Mouse (Mus musculus) midbrain, embryonic 12.5 days (tissue): ENCODE data around the gene Stat5b. TPM values are rescaled to one million over a fixed set of nuclear protein-coding genes. Genes with fewer than 3 reads are reported as not detected.

Experiments used
- ATAC-seq: fragments of 200-750 bp; cut with Nextera tagmentation; 2 replicates; pipeline ENCODE4 v1.8.0; 2017; ENCODE audit warnings: low read depth, moderate TSS enrichment, moderate library complexity; ENCODE audit not compliant: low FRiP score
- H3K27ac ChIP-seq: fragments of 300-500 bp; sonication (generic); replicated peaks from 2 replicates; pipeline ENCODE4 v1.5.1; 2016; ENCODE audit warnings: mild to moderate bottlenecking
- H3K27me3 ChIP-seq: fragments of 300-500 bp; sonication (generic); 2 replicates; pipeline ENCODE4 v1.6.1; 2016; ENCODE audit warnings: mild to moderate bottlenecking
- H3K36me3 ChIP-seq: fragments of 300-500 bp; sonication (generic); 2 replicates; pipeline ENCODE4 v1.6.1; 2016
- H3K4me1 ChIP-seq: fragments of 300-500 bp; sonication (generic); 2 replicates; pipeline ENCODE4 v1.6.1; 2016
- H3K4me2 ChIP-seq: fragments of 300-500 bp; sonication (generic); replicated peaks from 2 replicates; pipeline ENCODE4 v1.6.1; 2016; ENCODE audit warnings: mild to moderate bottlenecking, moderate library complexity
- H3K4me3 ChIP-seq: fragments of 300-500 bp; sonication (generic); 2 replicates; pipeline ENCODE4 v1.5.1; 2016; ENCODE audit warnings: mild to moderate bottlenecking
- H3K9ac ChIP-seq: fragments of 300-500 bp; sonication (generic); replicated peaks from 2 replicates; pipeline ENCODE4 v1.6.1; 2016; ENCODE audit warnings: mild to moderate bottlenecking, moderate library complexity
- H3K9me3 ChIP-seq: fragments of 300-500 bp; sonication (generic); 2 replicates; pipeline ENCODE4 v1.6.1; 2016; ENCODE audit warnings: mild to moderate bottlenecking
- WGBS: fragments of 180-500 bp; shearing (Covaris S2); methylation state at CpG from one replicate; pipeline ENCODE4 v1.1.7; 2016; 5-methylcytosine and 5-hydroxymethylcytosine counted together
- polyA plus RNA-seq: library from polyadenylated mRNA; unstranded; fragments of >200 nt; fragmentation: Nextera tagmentation; extraction: Ambion mirVana; gene quantifications from 2 replicates; pipeline ENCODE4 v1.2.1, GENCODE M21; 2016

Stat5b gene
- polyA plus RNA-seq, 1 experiment from 2014 or later = 19.4 TPM

GRCm38 (mm10) chr11:100818359-100819012 lies 32.0 kb downstream of the Stat5b start:
- 93% methylated on average over 15 of the region's 15 CpGs for WGBS
- ATAC-seq = no peak
- H3K9ac ChIP-seq = no peak overlapping the region
- H3K4me3 ChIP-seq = no peak overlapping the region
- no peaks in the 10 kb centered on the region for H3K36me3 ChIP-seq
- H3K4me1 ChIP-seq = 0 out of 2 replicates have a peak, but pooled peaks cover 3% of the 10 kb centered on the region
- no peak overlapping the region for H3K4me2 ChIP-seq
- no peaks in the 10 kb centered on the region for H3K9me3 ChIP-seq
- H3K27me3 ChIP-seq = no peaks in the 10 kb centered on the region
- H3K27ac ChIP-seq = no peak overlapping the region

DNA sequence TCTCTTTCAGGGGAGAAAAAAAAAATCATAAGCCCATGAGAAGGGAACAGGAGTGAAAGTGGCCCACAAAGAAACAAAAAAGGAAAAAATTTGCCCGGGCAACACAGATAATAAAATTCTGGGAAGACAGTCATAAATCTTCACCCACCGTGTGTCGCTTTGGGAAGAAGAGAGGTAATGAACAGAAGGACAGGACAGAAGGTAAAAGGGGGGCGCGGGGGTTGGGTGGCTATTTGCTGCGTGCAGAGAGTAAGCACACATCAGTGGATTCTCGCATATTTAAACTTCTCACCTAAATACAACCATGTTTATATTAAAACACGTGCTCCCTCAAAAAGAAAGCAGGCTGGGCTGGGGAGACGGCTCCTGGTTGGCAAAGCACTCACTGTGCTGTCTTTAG lies 33.2 kb downstream of the Stat5b start:
- Histone ChIP-seq H3K4me3 (no peak overlapping the region), H3K36me3 (no peaks in the 10 kb centered on the region), H3K9ac (no peak overlapping the region), H3K4me1 (0 out of 2 replicates have a peak, but pooled peaks cover 3% of the 10 kb centered on the region), H3K27ac (no peak overlapping the region), H3K9me3 (no peaks in the 10 kb centered on the region), H3K27me3 (no peaks in the 10 kb centered on the region), H3K4me2 (no peak overlapping the region)
- ATAC-seq = no peak
- WGBS = 87% methylated on average over 9 of the region's 9 CpGs

- Histone ChIP-seq H3K4me3 (no peak overlapping the region), H3K9me3 (no peaks in the 10 kb centered on the region), H3K27ac (no peak overlapping the region), H3K27me3 (no peaks in the 10 kb centered on the region), H3K9ac (no peak overlapping the region), H3K4me2 (no peak overlapping the region), H3K36me3 (no peaks in the 10 kb centered on the region), H3K4me1 (0 out of 2 replicates have a peak, but pooled peaks cover 3% of the 10 kb centered on the region)
- 85% methylated on average over 4 of the region's 4 CpGs for WGBS
- ATAC-seq = no peak
Measured at GRCm38 (mm10) chr11:100816801-100817200, 33.7 kb downstream of the Stat5b start.

- no peak for ATAC-seq
- WGBS = 90% methylated on average over 3 of the region's 3 CpGs
- Histone ChIP-seq H3K4me1 (0 out of 2 replicates have a peak, but pooled peaks cover 3% of the 10 kb centered on the region), H3K36me3 (no peaks in the 10 kb centered on the region), H3K27ac (no peak overlapping the region), H3K9ac (no peak overlapping the region), H3K4me3 (no peak overlapping the region), H3K27me3 (no peaks in the 10 kb centered on the region), H3K9me3 (no peaks in the 10 kb centered on the region), H3K4me2 (no peak overlapping the region)
Measured at GRCm38 (mm10) chr11:100816342-100816741, 34.2 kb downstream of the Stat5b start.

DNA sequence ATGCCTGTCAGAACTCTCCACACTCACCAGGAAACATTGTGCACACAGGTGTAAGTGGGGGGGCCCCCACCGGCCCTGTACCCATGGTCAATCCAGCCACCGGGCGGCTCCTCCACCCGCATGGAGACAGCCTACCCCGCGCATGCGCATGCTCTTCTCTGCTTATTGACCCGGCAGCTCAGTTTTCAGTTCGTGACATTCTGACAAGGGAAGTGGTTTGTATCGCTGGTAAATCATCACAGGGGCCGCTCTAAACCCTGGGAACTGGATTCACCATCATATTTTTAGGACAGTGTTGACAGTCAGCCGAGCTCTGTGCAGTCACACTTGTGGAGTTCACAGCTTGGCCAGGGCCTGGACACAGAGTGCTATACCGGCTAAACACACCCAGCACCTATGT lies 36.0 kb downstream of the Stat5b start:
- WGBS = 74% methylated on average over 13 of the region's 13 CpGs
- no peak overlapping the region for H3K4me2 ChIP-seq
- no peak for ATAC-seq
- 0 out of 2 replicates have a peak, but pooled peaks cover 4% of the 10 kb centered on the region for H3K9me3 ChIP-seq
- H3K27me3 ChIP-seq = no peaks in the 10 kb centered on the region
- no peak overlapping the region for H3K9ac ChIP-seq
- H3K4me1 ChIP-seq = 0 out of 2 replicates have a peak, but pooled peaks cover 3% of the 10 kb centered on the region
- H3K4me3 ChIP-seq = no peak overlapping the region
- H3K36me3 ChIP-seq = no peaks in the 10 kb centered on the region
- H3K27ac ChIP-seq = no peak overlapping the region

- no peak for ATAC-seq
Measured at GRCm38 (mm10) chr11:100811132-100811531, 39.4 kb downstream of the Stat5b start.

DNA sequence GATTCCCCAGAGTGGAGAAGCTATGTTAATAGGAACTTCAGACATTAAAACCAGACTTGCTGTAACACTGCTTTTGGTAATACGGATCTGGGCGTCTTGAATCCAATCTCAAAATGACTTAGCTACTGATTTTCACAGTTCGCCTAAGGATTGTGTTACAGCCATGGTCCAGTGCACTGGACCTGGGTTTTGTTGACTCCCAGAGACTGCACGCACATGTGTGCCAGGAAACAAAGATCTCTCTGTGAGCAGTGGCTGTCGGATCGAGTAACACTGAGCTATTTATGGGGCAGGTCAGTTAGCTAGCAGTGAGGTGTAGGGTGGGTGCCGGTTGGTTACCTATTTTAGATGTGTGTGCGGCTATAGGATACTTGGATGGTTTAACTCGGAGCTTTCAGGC lies 40.0 kb downstream of the Stat5b start:
- no peak for ATAC-seq
- Histone ChIP-seq H3K36me3 (no peaks in the 10 kb centered on the region), H3K27ac (no peak overlapping the region), H3K27me3 (no peaks in the 10 kb centered on the region), H3K4me2 (no peak overlapping the region), H3K9me3 (0 out of 2 replicates have a peak, but pooled peaks cover 4% of the 10 kb centered on the region), H3K4me3 (no peak overlapping the region), H3K9ac (no peak overlapping the region), H3K4me1 (no peaks in the 10 kb centered on the region)
- WGBS = 89% methylated on average over 9 of the region's 9 CpGs

More at GRCm38 (mm10) chr11:100811132-100811531, 39.4 kb downstream of the Stat5b start:
- Histone ChIP-seq H3K27ac (no peak overlapping the region), H3K4me2 (no peak overlapping the region), H3K36me3 (no peaks in the 10 kb centered on the region), H3K9me3 (0 out of 2 replicates have a peak, but pooled peaks cover 4% of the 10 kb centered on the region), H3K9ac (no peak overlapping the region), H3K4me1 (no peaks in the 10 kb centered on the region), H3K27me3 (no peaks in the 10 kb centered on the region), H3K4me3 (no peak overlapping the region)
- WGBS = 92% methylated on average over 2 of the region's 2 CpGs

GRCm38 (mm10) chr11:100806380-100807305 lies 43.9 kb downstream of the Stat5b start:
- WGBS = 73% methylated on average over 20 of the region's 20 CpGs
- no peaks in the 10 kb centered on the region for H3K27me3 ChIP-seq
- ATAC-seq = no peak

GRCm38 (mm10) chr11:100805535-100805934 lies 45.0 kb downstream of the Stat5b start:
- H3K9me3 ChIP-seq = no peaks in the 10 kb centered on the region
- 86% methylated on average over 7 of the region's 7 CpGs for WGBS

More at GRCm38 (mm10) chr11:100806380-100807305, 43.9 kb downstream of the Stat5b start:
- Histone ChIP-seq H3K9me3 (0 out of 2 replicates have a peak, but pooled peaks cover 4% of the 10 kb centered on the region), H3K9ac (no peak overlapping the region), H3K4me2 (no peak overlapping the region), H3K36me3 (peaks cover 29% of the 10 kb centered on the region), H3K4me1 (no peaks in the 10 kb centered on the region), H3K27ac (no peak overlapping the region), H3K4me3 (no peak overlapping the region)

GRCm38 (mm10) chr11:100804409-100804808 lies 46.1 kb downstream of the Stat5b start:
- Histone ChIP-seq H3K9ac (no peak overlapping the region), H3K36me3 (peaks cover 39% of the 10 kb centered on the region), H3K27ac (no peak overlapping the region), H3K9me3 (no peaks in the 10 kb centered on the region), H3K27me3 (no peaks in the 10 kb centered on the region), H3K4me2 (no peak overlapping the region), H3K4me3 (no peak overlapping the region), H3K4me1 (no peaks in the 10 kb centered on the region)
- 95% methylated on average over 10 of the region's 10 CpGs for WGBS
- no peak for ATAC-seq

More at GRCm38 (mm10) chr11:100805535-100805934, 45.0 kb downstream of the Stat5b start:
- Histone ChIP-seq H3K4me2 (no peak overlapping the region), H3K27me3 (no peaks in the 10 kb centered on the region), H3K4me1 (no peaks in the 10 kb centered on the region), H3K4me3 (no peak overlapping the region), H3K9ac (no peak overlapping the region), H3K27ac (no peak overlapping the region), H3K36me3 (peaks cover 39% of the 10 kb centered on the region)
- ATAC-seq = no peak

DNA sequence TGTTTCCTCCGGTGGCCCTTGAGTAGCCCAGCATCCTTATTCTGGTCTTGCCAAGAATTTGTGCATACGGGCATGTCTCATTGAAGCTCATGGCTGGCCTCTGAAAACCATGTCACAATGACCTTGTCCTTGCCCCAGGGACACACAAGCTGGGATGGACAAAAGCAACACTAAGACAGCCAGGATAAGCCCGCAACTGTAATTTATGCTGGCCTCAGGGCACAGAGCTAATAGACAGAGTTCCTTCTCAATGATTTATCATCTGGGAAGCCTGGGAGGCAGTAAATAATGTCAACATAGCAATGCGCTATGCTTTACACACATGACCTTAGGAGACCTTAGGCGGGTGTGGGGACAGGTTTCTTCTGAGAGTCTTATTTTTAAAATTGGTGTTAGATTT lies 51.1 kb downstream of the Stat5b start:
- WGBS = 81% methylated on average over 5 of the region's 5 CpGs
- H3K4me2 ChIP-seq = no peak overlapping the region
- H3K9ac ChIP-seq = no peak overlapping the region
- no peak overlapping the region for H3K4me3 ChIP-seq
- H3K9me3 ChIP-seq = no peaks in the 10 kb centered on the region
- H3K27me3 ChIP-seq = no peaks in the 10 kb centered on the region
- H3K36me3 ChIP-seq = peaks cover 38% of the 10 kb centered on the region
- H3K4me1 ChIP-seq = no peaks in the 10 kb centered on the region
- H3K27ac ChIP-seq = peak overlapping the region; percentile 20; the same call in 1 of the 2 replicates
- no peak for ATAC-seq

DNA sequence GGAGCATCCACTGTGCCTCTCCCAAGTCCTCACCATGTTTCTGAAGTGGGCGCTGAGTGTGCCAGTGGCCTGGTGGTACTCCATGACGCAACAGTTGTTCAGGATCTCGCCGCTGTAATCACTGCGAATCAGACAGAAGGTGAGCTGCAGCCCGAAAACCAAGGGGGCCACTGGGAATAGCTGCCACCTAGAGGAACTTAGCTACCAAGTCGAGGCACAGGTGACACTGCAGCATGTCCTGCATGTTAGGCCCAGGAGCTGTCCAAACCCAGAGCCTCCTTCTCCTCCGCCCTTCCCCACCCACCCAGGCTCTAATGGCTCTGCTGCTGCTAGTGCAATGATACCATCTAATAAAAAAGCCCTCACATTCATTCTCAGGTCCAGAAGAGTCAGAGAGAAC lies 53.9 kb downstream of the Stat5b start:
- Histone ChIP-seq H3K4me2 (no peak overlapping the region), H3K27ac (no peak overlapping the region), H3K27me3 (no peaks in the 10 kb centered on the region), H3K36me3 (0 out of 2 replicates have a peak, but pooled peaks cover 12% of the 10 kb centered on the region), H3K4me1 (no peaks in the 10 kb centered on the region), H3K9me3 (no peaks in the 10 kb centered on the region), H3K9ac (no peak overlapping the region), H3K4me3 (no peak overlapping the region)
- WGBS = 69% methylated on average over 8 of the region's 8 CpGs
- no peak for ATAC-seq
